Mouse (Mus musculus) CD4-positive, CD25-positive, alpha-beta regulatory T cell, adult 4 months (primary cell): ENCODE results near the gene Hnf1b. TPM values are rescaled to one million over a fixed set of nuclear protein-coding genes. Genes with fewer than 3 reads are reported as not detected.

Experiments
- ATAC-seq: one replicate; pipeline ENCODE4 v1.8.0; 2017
- polyA plus RNA-seq, 2 experiments: library from polyadenylated mRNA; unstranded; fragments of 100-300 nt; shearing (Covaris generic); gene quantifications; one replicate each; pipeline ENCODE4 v1.2.1; 2017

Gene Hnf1b
- not detected for polyA plus RNA-seq

DNA sequence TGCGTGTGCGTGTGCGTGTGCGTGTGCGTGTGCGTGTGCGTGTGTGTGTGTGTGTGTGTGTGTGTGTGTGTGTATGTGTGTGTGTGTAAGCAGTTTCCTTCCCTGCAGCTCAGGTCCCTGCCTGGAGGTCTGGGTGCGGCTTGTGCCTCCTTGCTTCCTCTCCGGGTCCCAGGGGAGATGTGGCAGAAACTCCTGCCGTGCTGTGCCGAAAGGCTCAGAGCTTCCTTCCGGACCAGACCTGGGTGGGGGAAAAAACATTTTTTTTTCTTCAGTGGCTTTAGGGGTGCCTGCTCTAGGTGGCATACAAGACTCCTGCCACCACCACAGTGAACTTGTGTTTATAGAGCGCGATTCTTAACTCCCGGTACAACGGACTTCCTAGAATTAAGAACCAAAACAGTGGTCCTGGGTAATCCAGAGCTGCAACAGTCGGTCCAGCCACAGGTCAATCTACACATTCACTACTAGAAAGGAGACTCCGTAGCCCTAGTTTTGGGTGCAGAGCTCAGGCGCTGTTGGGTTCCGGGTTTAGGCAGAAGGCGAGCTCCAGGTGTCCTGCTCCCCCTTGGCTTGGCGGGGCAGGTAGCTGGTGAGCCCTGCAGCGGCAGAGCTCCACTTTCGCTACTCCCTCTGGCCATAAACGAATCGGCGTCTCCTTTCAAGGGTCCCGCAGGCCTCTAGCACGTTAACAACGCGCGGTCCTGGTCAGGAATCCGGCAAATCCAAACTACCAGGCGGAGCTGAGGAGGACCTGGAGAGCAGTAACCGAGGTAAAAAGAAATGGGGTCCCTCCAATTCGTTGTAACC, at the start of gene Hnf1b:
Gene Hnf1b (plus strand): TSS at position 535 of the 807 bp plus-strand sequence.
- ATAC-seq, result no peak

DNA sequence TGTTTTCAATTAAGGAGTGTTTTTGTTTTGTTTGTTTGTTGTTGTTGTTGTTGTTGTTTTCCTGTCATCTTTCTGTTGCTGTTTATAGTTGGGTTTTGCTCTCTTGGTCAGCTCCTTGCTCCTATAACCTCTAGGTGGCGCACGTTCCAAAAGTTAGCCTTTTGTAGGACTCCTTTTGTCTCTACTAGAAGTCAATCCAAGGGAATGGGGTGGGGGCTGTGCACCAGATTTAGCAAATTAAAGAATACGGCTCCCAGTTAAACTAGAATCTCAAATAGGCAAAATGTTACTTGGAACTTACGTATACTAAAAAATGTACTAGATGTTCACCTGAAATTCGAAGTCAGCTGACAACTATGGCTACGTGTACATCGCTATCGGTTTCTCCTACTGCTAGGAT, 47.7 kb upstream of the Hnf1b start:
- no peak for ATAC-seq

DNA sequence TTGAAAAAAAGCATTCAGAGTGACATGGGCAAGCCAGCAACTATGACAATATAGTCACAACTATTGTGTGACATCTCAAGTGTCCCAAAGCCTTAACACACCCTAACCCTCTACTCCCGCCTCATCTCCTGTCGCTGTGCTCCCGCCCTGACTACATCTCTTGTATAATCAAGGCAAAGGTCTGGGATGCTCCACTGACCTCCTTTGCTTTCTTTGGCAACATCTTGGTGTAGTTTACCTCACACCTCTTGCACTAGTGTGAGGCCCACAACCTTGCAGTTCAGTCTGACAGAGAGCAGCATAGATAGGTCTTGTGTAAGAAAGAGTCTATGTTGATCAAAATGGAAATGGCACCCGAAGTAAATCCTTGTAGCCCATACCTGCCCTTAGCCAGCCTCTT, 47.3 kb upstream of the Hnf1b start:
- ATAC-seq, result no peak

DNA sequence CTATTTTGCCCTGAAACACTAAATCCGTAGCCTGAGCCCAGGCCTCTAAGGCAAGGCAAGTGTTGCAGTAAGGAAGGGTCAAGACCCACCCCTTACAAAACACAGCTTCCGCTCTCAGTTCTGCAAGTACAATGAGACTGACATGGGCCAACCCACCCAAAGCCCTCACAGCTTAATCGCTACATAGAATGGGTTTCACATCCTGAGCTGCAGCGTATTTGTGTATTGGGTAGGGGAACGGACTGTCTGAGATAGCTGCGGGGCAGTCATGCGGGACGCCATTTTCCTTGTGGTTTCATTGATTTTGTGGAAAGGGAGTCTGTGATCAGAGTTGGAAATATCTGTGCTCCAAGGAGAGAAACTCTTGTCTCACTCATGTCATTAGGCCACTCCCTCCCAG, 39.4 kb upstream of the Hnf1b start:
- ATAC-seq, result no peak

DNA sequence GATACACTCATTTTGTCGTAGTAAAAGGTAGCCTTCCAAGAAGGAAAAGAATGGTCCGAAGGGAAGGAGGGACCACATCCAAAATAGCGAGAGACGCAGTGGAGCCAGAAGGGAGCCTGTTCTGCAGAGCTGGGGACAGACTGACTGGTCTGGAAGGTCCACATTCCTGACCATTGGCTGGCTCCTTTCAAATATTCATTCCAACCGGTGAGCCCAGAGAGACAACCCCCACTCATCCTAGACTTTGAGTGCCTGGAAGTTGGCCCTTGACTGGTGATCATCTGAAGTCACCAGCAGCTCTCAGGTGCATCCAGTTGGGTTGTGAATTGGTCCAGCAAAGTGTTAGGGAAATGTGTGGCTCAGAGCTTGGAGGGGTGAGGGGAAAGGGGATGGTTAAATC, 34.7 kb upstream of the Hnf1b start:
- no peak for ATAC-seq

DNA sequence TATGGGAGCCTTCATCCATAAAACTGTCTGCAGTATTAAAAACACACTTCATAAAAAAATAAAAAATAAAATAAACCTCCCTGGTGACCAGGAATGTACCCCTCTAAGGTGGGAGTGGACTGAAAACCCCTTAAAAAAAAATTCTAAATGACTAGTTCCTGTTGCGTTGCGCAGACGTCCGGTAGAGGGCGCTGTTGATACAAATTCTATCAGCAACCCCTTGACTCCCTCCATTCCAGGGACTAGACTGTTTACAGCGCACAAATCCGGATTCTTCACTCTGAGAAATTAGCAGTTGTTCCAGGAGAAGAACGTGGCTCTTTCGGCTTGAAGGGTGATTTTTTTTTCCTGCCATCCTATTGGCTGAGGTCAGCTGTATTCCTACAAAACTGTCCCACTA, 34.2 kb upstream of the Hnf1b start:
- ATAC-seq, result no peak

DNA sequence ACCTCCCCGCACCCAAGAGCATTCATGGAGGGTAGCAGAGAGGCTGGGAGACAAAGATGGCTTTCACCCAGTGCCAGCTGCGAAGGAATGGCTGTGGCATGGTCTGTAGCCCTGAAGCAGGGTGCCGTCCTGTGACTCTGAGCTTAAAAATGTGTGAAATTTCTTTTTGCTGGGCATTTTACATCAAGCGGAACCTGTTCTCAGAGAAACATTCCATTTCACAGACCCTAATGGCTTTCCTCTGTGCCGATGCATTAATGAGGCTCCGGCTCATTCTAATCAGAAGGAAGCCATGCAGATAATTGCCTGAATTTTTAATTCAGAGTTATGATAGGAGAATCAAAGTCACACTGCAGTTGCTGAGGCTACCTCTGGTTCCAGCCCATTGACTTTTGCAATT, 32.8 kb upstream of the Hnf1b start:
- no peak for ATAC-seq

DNA sequence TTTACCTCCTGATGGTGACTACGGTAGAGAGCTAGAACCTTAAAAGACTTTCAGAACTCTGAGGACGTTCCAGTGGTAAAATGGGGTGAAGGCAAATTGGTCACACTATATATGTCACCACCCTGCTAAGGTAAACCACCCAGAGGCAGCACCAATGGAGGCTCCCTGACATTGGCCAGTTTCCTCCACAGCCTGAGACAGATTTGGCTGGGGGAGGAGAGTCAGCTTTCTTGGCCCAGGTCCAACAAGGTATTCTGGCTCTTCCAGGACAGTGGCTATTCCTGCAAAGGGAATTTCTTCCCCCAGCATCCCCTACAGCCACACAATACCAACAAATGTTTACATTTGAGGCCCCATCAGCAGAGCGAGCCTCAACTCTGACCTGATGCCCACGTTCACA, 31.9 kb upstream of the Hnf1b start:
- no peak for ATAC-seq

DNA sequence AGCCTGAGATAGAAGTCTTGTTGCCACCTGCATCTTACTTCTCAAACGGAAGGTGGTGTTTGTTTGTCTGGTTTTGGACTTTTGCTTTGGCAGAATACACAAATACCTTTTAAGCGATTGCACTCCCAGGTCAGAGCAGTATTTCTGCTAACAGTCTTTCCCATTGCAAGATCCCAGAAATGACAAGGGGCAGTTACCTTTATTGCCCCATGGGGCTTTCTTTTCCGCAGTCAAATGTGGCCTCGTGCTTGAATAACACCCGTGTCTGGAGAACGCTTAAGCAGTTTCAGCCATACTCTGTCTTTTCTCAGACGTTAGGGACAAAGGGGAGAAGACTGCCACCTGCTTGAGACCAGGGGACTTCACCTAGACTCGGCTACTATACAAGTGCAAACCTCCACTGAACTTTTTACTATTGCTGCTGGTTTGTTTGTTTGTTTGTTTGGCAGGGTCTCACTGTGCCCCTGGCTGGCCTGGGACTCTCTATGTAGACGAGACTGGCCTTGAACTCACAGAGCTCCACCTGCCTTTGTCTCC, 31.2 kb upstream of the Hnf1b start:
- ATAC-seq, result no peak

DNA sequence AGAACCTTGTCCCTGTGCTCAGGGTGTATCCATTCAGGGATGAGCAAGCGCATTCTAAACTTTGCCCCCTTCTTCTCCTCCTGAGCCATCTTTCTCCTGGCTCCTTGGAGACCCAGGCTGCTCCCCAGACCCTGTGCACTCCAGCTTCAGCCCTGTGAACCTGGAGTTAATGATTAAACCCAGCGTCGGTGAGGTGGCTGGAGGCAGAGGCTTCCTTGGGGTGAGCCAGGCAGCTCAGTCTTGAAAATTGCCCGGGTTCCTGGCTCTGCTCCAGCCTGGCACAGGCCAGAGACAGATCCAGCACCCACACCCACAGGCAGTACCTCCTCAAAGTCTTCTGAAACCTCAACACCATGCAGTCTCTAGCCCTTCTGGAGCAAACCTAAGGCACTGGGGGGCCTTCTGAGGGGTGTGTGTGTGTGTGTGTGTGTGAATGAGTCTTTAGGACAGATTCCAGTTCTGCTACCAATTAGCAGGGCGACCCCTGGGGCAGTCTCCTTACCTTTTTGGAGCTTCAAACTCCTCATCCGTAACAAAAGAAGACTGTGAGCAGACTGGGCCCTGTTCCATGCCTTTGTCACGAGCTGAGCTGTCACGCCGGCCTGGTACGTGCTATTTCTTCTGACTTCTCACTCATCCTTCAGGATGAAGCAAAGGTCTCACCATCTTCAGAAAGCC, 29.9 kb upstream of the Hnf1b start:
- ATAC-seq, result no peak

DNA sequence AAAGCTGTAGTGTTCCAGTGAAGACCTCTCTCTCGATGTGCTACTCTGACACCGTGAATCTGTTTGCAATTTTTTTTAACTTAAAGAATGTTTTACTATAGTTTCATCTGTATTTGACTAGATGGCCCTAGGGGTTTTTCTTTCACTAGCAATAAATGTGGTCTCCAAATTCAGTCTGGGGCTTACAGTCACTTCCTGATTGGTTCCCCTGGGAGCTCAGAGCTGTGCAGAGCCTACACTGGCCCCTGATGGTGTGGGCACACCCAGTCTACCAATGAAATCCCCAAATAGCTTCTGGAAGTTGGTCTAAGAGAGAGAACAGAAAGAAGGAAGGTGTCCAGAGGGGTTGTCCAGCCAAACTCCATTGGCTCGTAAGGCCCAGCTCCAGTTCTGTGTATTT, 23.7 kb upstream of the Hnf1b start:
- ATAC-seq, result no peak

DNA sequence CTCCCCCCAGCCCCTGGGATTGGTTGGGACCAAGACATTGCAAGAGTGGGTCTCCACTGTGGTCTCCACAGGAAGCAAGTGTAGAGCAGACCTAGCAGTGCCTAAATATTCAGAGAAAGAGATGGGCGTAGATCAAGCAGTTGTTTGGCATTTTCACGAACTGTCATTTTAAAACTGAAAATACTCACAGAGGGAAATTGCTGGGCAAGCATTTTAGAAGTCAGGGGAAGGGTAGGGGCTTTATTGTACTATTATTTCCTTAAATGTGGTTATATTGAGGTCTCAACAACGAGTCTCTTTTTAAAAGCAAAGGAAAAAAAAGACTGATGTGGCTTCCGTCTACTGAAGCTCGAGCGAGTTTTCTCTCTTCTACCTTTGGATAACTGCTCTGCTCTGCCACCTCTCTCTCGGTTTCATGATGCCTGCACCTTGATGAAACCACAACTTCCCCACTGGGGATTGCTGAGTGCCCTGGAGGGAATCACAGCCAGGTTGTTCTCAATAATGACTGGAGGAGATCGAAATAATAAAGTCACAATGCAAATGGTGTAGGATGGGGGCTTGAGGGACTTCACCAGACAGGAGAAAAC, 21.2 kb upstream of the Hnf1b start:
- no peak for ATAC-seq

DNA sequence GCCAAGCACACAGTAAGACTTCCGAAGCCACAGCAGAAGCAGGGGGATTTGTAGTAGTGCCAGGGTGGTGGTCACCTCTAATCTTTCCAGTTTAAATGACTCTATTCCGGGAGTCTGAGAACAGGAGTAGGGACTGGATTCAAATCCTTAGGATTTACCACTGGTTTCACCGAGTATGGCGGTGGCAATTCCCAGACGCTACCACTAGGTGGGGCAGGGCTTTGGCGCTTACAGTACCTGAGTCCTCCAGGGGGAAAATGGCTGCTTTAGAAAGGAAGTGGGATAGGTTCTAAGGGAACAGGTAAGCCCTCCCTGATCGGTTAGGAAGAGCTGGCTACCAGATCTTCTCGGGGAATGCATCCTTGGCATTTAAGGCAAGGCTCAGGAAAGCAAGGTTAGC, 17.5 kb upstream of the Hnf1b start:
- ATAC-seq, result no peak

DNA sequence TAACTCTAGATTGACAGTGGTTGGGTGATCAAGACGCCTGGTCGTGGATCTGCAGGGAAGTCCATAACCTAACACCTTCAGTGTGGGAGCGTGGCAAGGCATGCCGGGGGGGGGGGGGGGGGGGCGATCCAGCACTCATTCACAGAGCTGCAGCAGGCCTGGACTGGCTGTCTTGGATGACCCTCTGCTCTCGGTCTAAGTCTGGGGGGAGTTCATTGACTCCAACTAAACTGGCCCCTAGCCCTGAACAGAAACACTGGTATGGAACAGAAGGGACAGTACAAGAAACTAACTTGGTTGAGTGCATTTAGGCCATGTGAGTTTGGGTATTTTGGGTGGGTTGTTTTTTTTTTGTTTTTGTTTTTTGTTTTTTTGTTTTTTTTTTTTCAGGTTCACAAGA, 16.3 kb upstream of the Hnf1b start:
- no peak for ATAC-seq

DNA sequence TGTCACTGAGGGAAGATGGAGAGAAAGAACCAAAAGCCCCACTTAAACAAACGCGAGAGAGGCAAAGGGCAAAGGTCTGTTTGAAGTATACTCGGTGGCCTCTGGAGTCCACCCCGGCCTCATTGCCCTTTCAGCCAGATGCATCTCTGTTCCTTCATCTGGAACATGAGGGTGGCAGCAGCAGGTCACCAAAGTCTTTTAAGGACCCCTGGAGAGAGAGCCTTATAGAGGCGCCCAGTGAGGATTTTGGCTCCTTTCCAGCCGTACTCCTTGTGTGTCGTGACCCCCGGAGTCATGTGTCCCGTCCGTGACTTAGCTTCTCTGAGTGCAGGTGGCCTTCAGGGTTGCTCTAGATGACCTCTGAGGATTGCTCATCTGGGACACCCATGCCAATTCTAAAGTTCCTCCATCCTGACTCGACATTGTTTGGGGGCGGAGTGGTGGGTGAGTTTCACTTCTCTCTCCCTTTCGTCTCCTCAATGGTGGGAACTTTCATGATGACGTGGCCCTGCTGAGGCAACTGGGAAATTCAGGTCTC, 15.8 kb upstream of the Hnf1b start:
- no peak for ATAC-seq

DNA sequence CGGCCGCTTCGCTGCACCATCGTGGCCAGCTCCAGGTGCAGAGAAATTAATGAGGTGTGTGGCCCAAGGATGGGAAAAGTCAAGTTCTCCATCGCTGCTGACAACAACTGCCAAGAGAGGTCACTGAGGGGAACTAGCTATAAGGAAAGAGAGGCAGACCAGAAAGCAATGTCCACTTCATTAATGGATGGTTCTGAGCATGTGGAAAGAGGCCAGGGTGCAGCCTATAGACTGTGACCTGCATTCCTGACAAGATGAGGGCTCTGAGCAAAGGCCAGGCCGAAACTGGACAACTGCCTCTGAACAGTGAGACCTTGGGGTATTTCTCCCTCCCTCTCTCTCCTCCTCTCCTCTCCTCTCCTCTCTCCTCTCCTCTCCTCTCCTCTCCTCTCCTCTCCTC, 10.4 kb upstream of the Hnf1b start:
- no peak for ATAC-seq

DNA sequence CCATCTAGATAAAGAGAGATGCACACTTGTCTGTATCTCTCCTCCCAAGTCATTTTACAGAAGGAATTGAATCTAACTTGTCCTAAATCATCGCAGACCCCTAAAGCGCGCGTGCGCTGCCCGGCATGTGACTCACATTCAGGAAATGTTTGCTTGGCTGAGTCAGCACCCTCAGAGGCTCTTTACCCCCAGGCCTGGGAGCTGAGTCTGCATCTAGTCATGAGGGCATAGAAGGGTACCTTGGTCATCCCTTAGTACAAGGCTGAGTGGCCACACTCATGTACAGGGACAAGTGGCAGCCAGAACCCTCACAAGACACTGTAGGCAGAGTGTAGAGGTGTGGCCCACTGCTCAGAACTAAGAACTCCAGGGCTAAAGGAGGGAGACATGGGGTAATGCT, 6.3 kb upstream of the Hnf1b start:
- no peak for ATAC-seq

DNA sequence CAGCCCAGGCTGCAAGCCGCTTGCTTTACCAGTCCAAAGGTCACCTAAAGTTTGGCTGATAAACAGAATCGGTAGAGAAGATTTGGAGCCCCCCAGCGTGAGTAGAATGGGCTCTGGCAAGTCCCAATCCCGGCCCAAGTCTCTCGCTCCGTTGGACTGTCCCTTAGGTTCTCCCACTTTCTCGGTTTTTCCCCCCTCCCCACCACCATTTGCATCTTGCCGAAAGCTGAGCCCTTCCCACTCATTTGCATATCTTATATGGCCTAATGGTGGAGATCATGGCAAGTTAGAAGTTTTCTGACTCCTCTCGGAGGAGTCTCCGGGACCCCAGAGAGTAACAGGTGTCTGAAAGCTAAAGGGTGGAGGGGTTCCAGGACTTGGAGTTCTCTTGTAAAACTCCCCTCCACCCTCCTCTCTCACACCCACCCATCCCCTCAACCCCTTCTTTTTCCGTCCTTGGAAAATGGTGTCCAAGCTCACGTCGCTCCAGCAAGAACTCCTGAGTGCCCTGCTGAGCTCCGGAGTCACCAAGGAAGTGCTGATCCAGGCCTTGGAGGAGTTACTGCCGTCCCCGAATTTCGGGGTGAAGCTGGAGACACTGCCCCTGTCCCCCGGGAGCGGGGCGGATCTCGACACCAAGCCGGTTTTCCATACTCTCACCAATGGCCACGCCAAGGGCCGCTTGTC, 866 bp downstream of the Hnf1b start:
- ATAC-seq, result no peak

DNA sequence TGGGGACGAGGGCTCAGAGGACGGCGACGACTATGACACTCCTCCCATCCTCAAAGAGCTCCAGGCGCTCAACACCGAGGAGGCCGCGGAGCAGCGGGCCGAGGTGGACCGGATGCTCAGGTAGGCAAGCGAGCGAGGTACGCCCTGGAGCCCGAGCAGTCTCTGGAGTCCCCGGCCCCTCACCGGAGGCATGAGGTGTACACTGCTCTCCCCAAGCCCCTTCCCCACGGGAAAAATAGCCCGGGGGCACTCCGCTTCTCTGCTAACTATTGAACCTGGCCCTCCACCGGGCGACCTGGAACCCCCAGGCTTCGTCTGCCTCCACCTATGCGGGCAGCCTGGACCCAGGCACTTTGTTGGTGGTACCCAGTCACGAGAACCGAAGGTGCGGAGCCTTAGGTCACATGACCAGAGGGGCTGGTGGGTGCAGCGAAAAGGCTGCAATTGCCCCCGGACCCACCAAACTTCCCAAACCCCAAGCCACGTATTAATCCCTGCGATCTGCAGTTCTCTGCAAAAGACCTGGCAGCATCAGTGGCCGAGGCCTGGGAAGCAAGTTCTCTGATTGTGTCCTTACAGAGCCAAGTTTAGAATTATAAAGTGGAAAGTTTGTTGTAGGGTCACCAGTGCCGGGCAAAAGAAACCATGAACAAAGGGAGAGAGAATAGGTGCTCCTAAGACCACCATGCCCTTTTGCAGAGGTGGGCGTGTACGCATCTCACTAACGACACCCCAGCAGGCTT, 1.6 kb downstream of the Hnf1b start:
- no peak for ATAC-seq

DNA sequence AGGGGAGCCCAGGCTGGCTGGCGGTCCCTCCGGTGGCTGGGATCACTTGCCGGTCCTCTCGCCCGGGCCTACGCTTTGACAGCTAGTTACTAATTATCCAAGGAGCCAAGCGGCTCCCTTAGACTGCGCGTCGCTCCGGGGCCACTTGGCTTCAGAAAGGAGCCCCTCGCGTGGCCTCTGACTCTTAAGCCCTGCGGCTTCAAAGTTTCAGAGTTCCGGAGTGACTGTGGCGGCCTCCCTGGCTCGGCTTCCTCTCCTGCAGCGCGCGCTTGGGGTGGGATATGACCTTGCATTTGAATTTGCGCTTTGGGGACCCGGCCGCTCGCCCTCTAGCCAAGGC, 2.1 kb downstream of the Hnf1b start:
- ATAC-seq, result no peak

DNA sequence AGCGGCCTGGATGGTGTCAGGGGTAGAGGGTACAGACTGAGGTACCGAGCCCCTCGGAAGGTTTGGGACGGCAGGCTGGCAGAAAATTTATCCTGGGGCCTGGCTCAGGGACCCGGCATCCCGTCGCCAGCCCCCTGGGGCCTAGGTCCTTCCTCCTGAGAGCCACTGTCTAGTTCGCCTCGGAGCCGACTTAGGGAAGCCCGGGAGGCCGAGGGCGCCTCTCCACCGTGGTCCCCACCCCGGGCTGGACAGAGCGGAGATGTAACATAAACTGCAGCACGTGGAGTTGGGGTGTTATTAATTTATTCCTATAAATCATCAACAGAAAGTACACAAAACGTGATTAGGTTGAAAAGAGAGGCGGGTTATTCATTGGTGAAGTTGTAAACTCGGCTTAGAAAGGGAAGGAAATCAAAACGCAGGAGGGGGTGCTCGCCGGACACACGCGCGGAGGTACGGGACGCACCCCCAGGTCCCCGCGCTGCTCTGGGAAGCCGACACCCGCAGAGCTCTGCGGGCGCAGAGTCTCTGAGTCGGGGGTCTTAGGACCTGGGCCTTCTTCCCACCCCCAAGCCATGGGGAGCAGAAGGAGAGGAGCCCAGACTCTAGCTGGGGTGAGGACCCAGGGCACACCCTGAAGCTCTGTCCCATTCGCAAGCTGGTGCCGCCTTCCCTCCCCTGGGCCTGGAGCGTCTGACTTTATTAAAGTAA, 2.8 kb downstream of the Hnf1b start:
- no peak for ATAC-seq
